Mouse (Mus musculus) ES-E14 (cell line): Measurements from ENCODE around the gene Reln. TPM values are rescaled to one million over a fixed set of nuclear protein-coding genes. Genes with fewer than 3 reads are reported as not detected.

Experiments
- DNase-seq: peaks from one replicate; pipeline ENCODE4 v3.0.0-alpha.2; 2013; ENCODE audit warnings: low read depth, low spot score
- H3K27ac ChIP-seq: 2 replicates; pipeline ENCODE4 v1.5.1; 2012; ENCODE audit warnings: low read depth, mild to moderate bottlenecking, low read length, moderate library complexity, mixed read lengths; ENCODE audit not compliant: poor library complexity, insufficient read depth, severe bottlenecking
- H3K36me3 ChIP-seq: 2 replicates; pipeline ENCODE4 v1.6.1; 2012; ENCODE audit warnings: mild to moderate bottlenecking, low read length, moderate library complexity, mixed read lengths; ENCODE audit not compliant: control insufficient read depth, poor library complexity, insufficient read depth, severe bottlenecking
- H3K4me1 ChIP-seq, 2 experiments: fragments of 150-350 bp in 1 of 2; sonication (generic) in 1 of 2; 2 replicates each; pipeline ENCODE4 v1.6.1; 2012; ENCODE audit warnings: low read length in 2 of 2, mild to moderate bottlenecking in 1 of 2, mixed read lengths in 1 of 2; ENCODE audit not compliant: control insufficient read depth in 2 of 2, insufficient read depth in 2 of 2, poor library complexity in 1 of 2
- H3K4me3 ChIP-seq, 2 experiments: fragments of 150-350 bp in 1 of 2; sonication (generic) in 1 of 2; 2 replicates each; pipeline ENCODE4 v1.5.1; 2012; ENCODE audit warnings: low read length in 2 of 2, low read depth in 1 of 2, mild to moderate bottlenecking in 1 of 2, mixed read lengths in 1 of 2; ENCODE audit not compliant: insufficient read depth in 1 of 2, poor library complexity in 1 of 2, severe bottlenecking in 1 of 2
- H3K9ac ChIP-seq: 2 replicates; pipeline ENCODE4 v1.6.1; 2012; ENCODE audit warnings: low read depth, mild to moderate bottlenecking, low read length, mixed read lengths; ENCODE audit not compliant: poor library complexity, insufficient read depth, severe bottlenecking
- H3K9me3 ChIP-seq: fragments of 150-350 bp; sonication (generic); 2 replicates; pipeline ENCODE4 v1.6.1; 2012; ENCODE audit warnings: low read depth, mild to moderate bottlenecking, low read length; ENCODE audit not compliant: control insufficient read depth, insufficient read depth
- CHD2 ChIP-seq: IDR thresholded peaks from 2 replicates; pipeline ENCODE4 v1.6.1; 2014; ENCODE audit warnings: mild to moderate bottlenecking, low read depth, low read length, inconsistent platforms
- HCFC1 ChIP-seq: IDR thresholded peaks from 2 replicates; pipeline ENCODE4 v1.6.1; 2012; ENCODE audit warnings: low read length, inconsistent platforms, borderline replicate concordance; ENCODE audit not compliant: insufficient read depth
- MAFK ChIP-seq: IDR thresholded peaks from 2 replicates; pipeline ENCODE4 v1.6.1; 2014; ENCODE audit warnings: mild to moderate bottlenecking, low read depth, low read length, inconsistent platforms; ENCODE audit not compliant: insufficient read depth
- ZC3H11A ChIP-seq: IDR thresholded peaks from 2 replicates; pipeline ENCODE4 v1.6.1; 2012; ENCODE audit warnings: low read depth, mild to moderate bottlenecking, inconsistent platforms, low read length, borderline replicate concordance
- ZNF384 ChIP-seq: IDR thresholded peaks from 2 replicates; pipeline ENCODE4 v1.6.1; 2012; ENCODE audit warnings: low read depth, low read length, inconsistent platforms
- in situ Hi-C, 2 experiments: fragments of 600-800 bp; cut with MboI; formaldehyde crosslinking; loops; one replicate each; pipeline ENCODE4 v1.15.1; 2025; ENCODE audit warnings: low sequenced_read_pairs in 2 of 2, inconsistent platforms in 1 of 2; ENCODE audit not compliant: unreplicated experiment in 2 of 2
- total RNA-seq: library from RNA; depleted of rRNA; stranded (reverse); fragments of 300-350 nt; gene quantifications from 2 replicates; pipeline ENCODE4 v1.2.3, GENCODE M21; 2012

Reln gene
- total RNA-seq, 1 experiment: 2.1 TPM

DNA sequence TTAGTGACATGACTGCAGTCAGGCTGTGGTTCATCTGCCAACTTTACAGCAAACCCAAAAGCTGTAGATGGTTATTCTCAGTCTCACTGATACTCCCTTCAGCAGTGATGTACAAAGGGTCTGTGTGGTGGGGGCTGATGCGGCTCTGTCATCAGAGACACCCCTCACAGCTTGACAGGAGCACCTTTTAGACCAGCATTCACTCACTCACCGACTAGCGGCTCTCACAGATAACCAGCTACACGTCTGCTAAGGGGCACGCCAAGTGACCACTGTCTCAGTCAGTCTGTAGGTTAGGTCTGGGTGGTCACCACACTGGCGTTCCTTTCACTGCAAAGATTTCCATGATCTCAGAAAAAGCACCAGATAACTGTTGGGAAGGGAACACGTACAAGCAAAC is 2.0 kb downstream of the Reln start:
- H3K4me3 ChIP-seq: no peak overlapping the region
- TF ChIP-seq CHD2 (no peak), ZC3H11A (no peak), MAFK (no peak), HCFC1 (no peak), ZNF384 (no peak)
- in situ Hi-C loops: no loop called here
- no peaks in the 10 kb centered on the region for H3K9me3 ChIP-seq
- H3K4me1 ChIP-seq: peaks cover 0 to 3% of the 10 kb centered on the region in 2 experiments; a peak in 2 of 4 replicates
- no peak overlapping the region for H3K27ac ChIP-seq
- H3K36me3 ChIP-seq: no peaks in the 10 kb centered on the region
- DNase-seq: no peak
- H3K9ac ChIP-seq: no peak overlapping the region

DNA sequence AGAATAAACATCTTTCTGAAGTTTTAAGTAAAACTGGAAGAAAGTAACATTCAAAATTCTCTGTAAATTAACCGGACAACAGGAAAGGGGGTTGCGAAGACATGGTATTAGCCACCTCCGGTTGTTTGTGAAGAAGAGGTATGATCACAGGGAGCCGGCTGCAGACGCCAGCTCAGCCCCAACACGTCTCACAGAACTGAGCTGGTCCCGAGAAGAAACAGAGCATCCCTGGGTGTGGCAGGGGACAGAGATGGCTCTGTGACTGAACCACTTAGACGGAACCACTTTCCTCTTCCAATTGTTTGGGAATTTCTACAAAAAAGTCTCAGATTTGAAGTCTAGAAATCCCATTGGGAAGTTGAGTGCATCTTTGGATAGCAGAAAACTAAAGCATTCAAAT is 3.5 kb downstream of the Reln start:
- DNase-seq: no peak
- in situ Hi-C loops: no loop called here
- Histone ChIP-seq H3K9me3 (no peaks in the 10 kb centered on the region), H3K27ac (no peak overlapping the region), H3K4me1 (peaks cover 0 to 3% of the 10 kb centered on the region in 2 experiments; a peak in 2 of 4 replicates), H3K4me3 (no peak overlapping the region), H3K36me3 (no peaks in the 10 kb centered on the region), H3K9ac (no peak overlapping the region)
- TF ChIP-seq CHD2 (no peak), HCFC1 (no peak), ZNF384 (no peak), ZC3H11A (no peak), MAFK (no peak)

GRCm38 (mm10) chr5:22335408-22335807 is 9.1 kb downstream of the Reln start:
- DNase-seq: no peak
- TF ChIP-seq CHD2: no peak
- no peak for TF ChIP-seq ZNF384
- TF ChIP-seq HCFC1: no peak
- no peak for TF ChIP-seq MAFK
- TF ChIP-seq ZC3H11A: no peak
- H3K4me1 ChIP-seq: no peaks in the 10 kb centered on the region
- no peaks in the 10 kb centered on the region for H3K9me3 ChIP-seq
- no peaks in the 10 kb centered on the region for H3K36me3 ChIP-seq
- H3K4me3 ChIP-seq: no peak overlapping the region
- H3K9ac ChIP-seq: no peak overlapping the region
- in situ Hi-C loops: no loop called here
- H3K27ac ChIP-seq: no peak overlapping the region

- Histone ChIP-seq H3K4me1 (no peaks in the 10 kb centered on the region), H3K36me3 (no peaks in the 10 kb centered on the region), H3K4me3 (no peak overlapping the region), H3K27ac (no peak overlapping the region), H3K9ac (no peak overlapping the region), H3K9me3 (no peaks in the 10 kb centered on the region)
- TF ChIP-seq MAFK: no peak
- no peak for TF ChIP-seq ZC3H11A
- TF ChIP-seq CHD2: no peak
- TF ChIP-seq ZNF384: no peak
- TF ChIP-seq HCFC1: no peak
- DNase-seq: no peak
- in situ Hi-C loops: no loop called here
These were observed 13.7 kb downstream of the Reln start for GRCm38 (mm10) chr5:22330802-22331201.
